Mouse (Mus musculus) intestine, embryonic 14.5 days (tissue): ENCODE results near the gene Cdk5rap1. TPM values are rescaled to one million over a fixed set of nuclear protein-coding genes. Genes with fewer than 3 reads are reported as not detected.

Experiments
- ATAC-seq: fragments of 200-750 bp; cut with Nextera tagmentation; replicated peaks from 2 replicates; pipeline ENCODE4 v1.8.0; 2017; ENCODE audit warnings: low read depth, moderate number of reproducible peaks, moderate TSS enrichment, moderate library complexity; ENCODE audit not compliant: low FRiP score, low TSS enrichment
- DNase-seq: peaks from one replicate; pipeline ENCODE4 v3.0.0-alpha.2; 2018; ENCODE audit warnings: low spot score
- H3K27ac ChIP-seq: fragments of 300-500 bp; sonication (generic); 2 replicates; pipeline ENCODE4 v1.5.1; 2014; ENCODE audit warnings: low read depth, mild to moderate bottlenecking, control low read depth
- H3K27me3 ChIP-seq: fragments of 300-500 bp; sonication (generic); replicated peaks from 2 replicates; pipeline ENCODE4 v1.6.1; 2014; ENCODE audit warnings: low read length, control low read depth; ENCODE audit not compliant: control insufficient read depth, insufficient read depth
- H3K36me3 ChIP-seq: fragments of 300-500 bp; sonication (generic); 2 replicates; pipeline ENCODE4 v1.6.1; 2014; ENCODE audit warnings: low read length, control low read depth; ENCODE audit not compliant: control insufficient read depth, insufficient read depth
- H3K4me1 ChIP-seq: fragments of 300-500 bp; sonication (generic); replicated peaks from 2 replicates; pipeline ENCODE4 v1.6.1; 2014; ENCODE audit warnings: low read length, control low read depth, mixed read lengths; ENCODE audit not compliant: control insufficient read depth, insufficient read depth
- H3K4me2 ChIP-seq: fragments of 300-500 bp; sonication (generic); 2 replicates; pipeline ENCODE4 v1.6.1; 2014; ENCODE audit warnings: low read length
- H3K4me3 ChIP-seq: fragments of 300-500 bp; sonication (generic); 2 replicates; pipeline ENCODE4 v1.5.1; 2014; ENCODE audit warnings: low read depth, low read length, control low read depth, mixed read lengths
- H3K9ac ChIP-seq: fragments of 300-500 bp; sonication (generic); 2 replicates; pipeline ENCODE4 v1.6.1; 2014; ENCODE audit warnings: mild to moderate bottlenecking, low read length
- H3K9me3 ChIP-seq: fragments of 300-500 bp; sonication (generic); 2 replicates; pipeline ENCODE4 v1.6.1; 2016; ENCODE audit warnings: low read length, control low read depth; ENCODE audit not compliant: control insufficient read depth
- WGBS: fragments of 180-500 bp; shearing (Covaris S2); extraction: QIAGEN DNeasy Blood & Tissue Kit; methylation state at CpG from one replicate; pipeline ENCODE4 v1.1.7; 2014; 5-methylcytosine and 5-hydroxymethylcytosine counted together
- polyA plus RNA-seq: library from polyadenylated mRNA; unstranded; fragments of >200 nt; fragmentation: Nextera tagmentation; extraction: Ambion mirVana; gene quantifications from 2 replicates; pipeline ENCODE4 v1.2.1, GENCODE M21; 2014

Cdk5rap1 gene
- polyA plus RNA-seq, 1 experiment from 2014 or later: 9.5 TPM

DNA sequence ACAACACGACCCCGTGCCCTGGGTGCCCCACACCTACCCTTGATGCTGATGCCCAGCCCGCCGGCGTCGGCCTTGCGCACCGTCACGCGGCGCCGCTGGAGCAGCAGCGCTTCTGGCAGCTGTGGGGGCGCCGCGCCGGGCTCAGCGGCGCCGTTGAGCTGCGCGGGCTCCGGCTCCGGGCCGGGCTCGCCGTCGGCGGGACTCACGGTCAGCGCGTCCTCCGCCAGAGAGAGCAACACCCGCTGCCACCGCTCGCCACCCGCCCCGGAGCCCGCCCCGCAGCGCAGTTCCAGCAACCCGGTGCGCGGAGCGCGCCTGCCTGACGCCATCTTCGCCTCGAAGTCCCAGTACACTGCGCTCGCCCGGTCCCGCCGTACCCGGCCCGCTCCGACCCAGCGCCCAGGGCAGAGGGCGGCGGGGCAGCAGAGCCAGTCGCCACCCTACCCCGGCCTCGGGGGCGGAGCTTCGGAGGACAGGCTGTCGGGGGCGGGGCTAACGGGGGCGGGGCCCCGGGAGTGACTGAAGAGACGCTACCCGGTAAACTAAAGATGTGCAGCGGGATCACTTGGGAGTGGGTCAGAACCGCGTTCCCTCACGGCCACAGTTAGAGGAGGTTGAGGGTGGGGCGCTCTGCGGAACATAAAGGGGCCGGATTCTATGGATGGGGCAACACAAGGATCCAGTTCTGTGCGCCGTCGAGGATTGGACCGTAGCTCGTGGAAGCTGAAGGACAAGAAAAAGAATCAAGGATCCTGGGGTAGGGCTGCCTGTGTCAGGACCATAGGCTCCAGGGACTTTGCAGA, 35.0 kb upstream of the Cdk5rap1 start, which contains the start of gene Snta1:
Snta1 (minus strand) TSS at position 457 of the 803 bp plus-strand sequence.
- H3K27ac ChIP-seq: no peak within 1 kb of the TSS
- peak within 1 kb of the TSS; percentile 59 for H3K9ac ChIP-seq
- H3K9me3 ChIP-seq: no peaks in the 10 kb centered on the region
- H3K4me3 ChIP-seq: peak within 1 kb of the TSS; percentile 69
- peaks cover 4% of the 10 kb centered on the region; the same call in 1 of the 2 replicates for H3K27me3 ChIP-seq
- ATAC-seq: peak; percentile 81
- DNase-seq: peak; percentile 88
- H3K36me3 ChIP-seq: no peaks in the 10 kb centered on the region
- H3K4me1 ChIP-seq: 0 out of 2 replicates have a peak, but pooled peaks cover 6% of the 10 kb centered on the region
- peak within 1 kb of the TSS; percentile 78 for H3K4me2 ChIP-seq
- WGBS: 2% methylated on average over 75 of the region's 84 CpGs

GRCm38 (mm10) chr2:154407063-154407642, 34.3 kb upstream of the Cdk5rap1 start:
- no peaks in the 10 kb centered on the region for H3K36me3 ChIP-seq
- peaks cover 4% of the 10 kb centered on the region; the same call in 1 of the 2 replicates for H3K27me3 ChIP-seq
- 31% methylated on average over 11 of the region's 11 CpGs for WGBS
- ATAC-seq: no peak
- no peak for DNase-seq
- peak overlapping the region; percentile 59 for H3K9ac ChIP-seq
- no peaks in the 10 kb centered on the region for H3K9me3 ChIP-seq
- H3K4me3 ChIP-seq: peak overlapping the region; percentile 69
- no peak overlapping the region for H3K27ac ChIP-seq
- H3K4me2 ChIP-seq: peak overlapping the region; percentile 78
- H3K4me1 ChIP-seq: 0 out of 2 replicates have a peak, but pooled peaks cover 9% of the 10 kb centered on the region

DNA sequence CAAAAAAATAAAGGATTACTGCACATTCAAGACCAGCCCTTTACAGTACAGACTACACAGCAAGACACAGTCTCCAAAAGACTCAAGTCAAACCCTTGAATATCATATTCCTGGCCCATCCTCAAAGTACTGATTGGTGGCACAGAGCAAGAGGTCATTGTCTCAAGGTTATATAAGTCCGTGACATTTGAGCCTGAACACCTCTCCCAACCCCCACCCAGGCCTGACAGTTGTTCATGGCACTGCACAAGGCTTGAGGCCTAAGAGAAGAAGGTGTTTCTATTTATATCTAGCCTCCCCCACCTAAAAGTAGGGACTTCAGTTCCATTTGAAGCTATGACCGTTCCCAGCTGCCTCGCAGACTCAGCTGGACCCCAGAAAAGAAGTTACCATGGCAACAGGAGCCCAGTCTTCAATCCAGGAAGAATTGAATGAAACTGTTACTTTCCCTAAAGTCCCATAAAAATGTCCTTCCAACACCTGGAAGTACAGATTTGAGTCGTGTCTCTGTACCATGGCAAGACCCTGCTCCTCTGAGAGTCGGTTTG, 32.7 kb upstream of the Cdk5rap1 start:
- H3K9ac ChIP-seq: no peak overlapping the region
- no peaks in the 10 kb centered on the region for H3K36me3 ChIP-seq
- WGBS: 62% methylated on average over 5 of the region's 5 CpGs
- no peak overlapping the region for H3K4me2 ChIP-seq
- H3K27me3 ChIP-seq: peaks cover 4% of the 10 kb centered on the region; the same call in 1 of the 2 replicates
- H3K9me3 ChIP-seq: no peaks in the 10 kb centered on the region
- no peak for ATAC-seq
- H3K4me3 ChIP-seq: no peak overlapping the region
- no peak for DNase-seq
- no peak overlapping the region for H3K27ac ChIP-seq
- H3K4me1 ChIP-seq: 0 out of 2 replicates have a peak, but pooled peaks cover 9% of the 10 kb centered on the region

DNA sequence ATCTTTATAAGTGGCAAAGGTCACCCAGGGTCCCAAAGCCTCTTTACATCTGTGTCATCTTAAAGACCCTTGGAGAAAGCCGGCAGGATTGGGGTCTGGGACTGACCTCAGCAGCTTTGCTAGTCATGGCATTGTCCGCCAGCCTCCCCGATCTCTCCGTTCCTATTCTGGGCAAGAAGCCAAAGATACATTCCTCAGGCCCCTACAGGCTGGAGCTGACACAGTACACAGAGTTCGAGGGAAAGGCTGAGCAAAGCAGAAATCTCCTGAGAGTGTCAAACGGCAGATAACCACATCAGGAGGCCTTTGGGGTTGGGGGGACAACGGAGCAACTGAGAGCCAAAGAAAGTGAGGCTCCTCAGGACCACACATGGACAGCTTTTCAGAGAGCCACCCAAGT, 30.0 kb upstream of the Cdk5rap1 start:
- no peak overlapping the region for H3K4me3 ChIP-seq
- no peaks in the 10 kb centered on the region for H3K9me3 ChIP-seq
- ATAC-seq: peak; percentile 74
- no peaks in the 10 kb centered on the region; the same call in 1 of the 2 replicates for H3K27me3 ChIP-seq
- no peak overlapping the region for H3K9ac ChIP-seq
- no peak overlapping the region for H3K27ac ChIP-seq
- WGBS: 15% methylated on average over 7 of the region's 7 CpGs
- no peak for DNase-seq
- no peak overlapping the region for H3K4me2 ChIP-seq
- H3K36me3 ChIP-seq: no peaks in the 10 kb centered on the region
- H3K4me1 ChIP-seq: 0 out of 2 replicates have a peak, but pooled peaks cover 9% of the 10 kb centered on the region

DNA sequence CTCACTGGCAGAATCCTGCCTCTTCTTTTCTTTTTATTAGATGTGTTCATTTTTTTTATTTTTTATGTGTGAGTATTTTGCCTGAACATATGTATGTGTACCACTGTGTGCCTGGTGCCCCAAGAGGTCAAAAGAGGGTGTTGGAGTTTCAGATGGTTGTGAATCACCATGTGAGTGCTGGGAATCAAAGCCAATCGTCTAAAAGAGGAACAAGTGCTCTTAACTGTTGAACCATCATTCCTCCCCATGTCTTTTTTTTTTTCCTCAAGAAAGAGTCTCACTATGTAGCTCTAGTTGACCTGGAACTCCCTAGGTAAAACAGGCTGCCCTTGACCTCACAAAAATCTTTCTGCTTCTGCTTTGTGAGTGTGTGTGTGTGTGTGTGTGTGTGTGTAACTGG, 29.2 kb upstream of the Cdk5rap1 start:
- H3K4me1 ChIP-seq: 0 out of 2 replicates have a peak, but pooled peaks cover 9% of the 10 kb centered on the region
- H3K27ac ChIP-seq: no peak overlapping the region
- WGBS: 57% methylated on average over 1 of the region's 1 CpGs
- H3K4me3 ChIP-seq: no peak overlapping the region
- no peaks in the 10 kb centered on the region; the same call in 1 of the 2 replicates for H3K27me3 ChIP-seq
- no peaks in the 10 kb centered on the region for H3K9me3 ChIP-seq
- ATAC-seq: no peak
- H3K9ac ChIP-seq: no peak overlapping the region
- no peak overlapping the region for H3K4me2 ChIP-seq
- H3K36me3 ChIP-seq: no peaks in the 10 kb centered on the region
- no peak for DNase-seq

DNA sequence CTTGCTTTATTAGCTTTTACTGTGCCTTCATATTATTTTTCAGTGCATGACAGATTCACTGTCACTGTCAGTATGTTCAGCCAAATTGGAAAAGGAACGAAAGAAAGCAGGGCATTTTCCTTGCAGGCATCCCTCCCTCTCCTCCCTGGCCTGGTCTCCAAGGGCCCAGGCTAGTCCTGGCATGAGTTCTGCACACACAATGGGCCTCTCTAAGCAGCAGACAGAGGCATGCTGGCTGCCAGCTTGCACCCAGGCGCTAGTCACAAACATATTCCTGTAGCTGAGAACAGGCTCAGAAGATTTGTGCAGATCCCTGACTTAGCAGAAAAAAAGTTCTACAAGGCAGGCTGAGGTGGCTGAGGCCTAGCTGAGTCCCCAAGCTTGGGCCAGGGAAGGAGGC, 26.5 kb upstream of the Cdk5rap1 start:
- Histone ChIP-seq H3K4me3 (no peak overlapping the region), H3K9me3 (no peaks in the 10 kb centered on the region), H3K4me1 (0 out of 2 replicates have a peak, but pooled peaks cover 9% of the 10 kb centered on the region), H3K27me3 (no peaks in the 10 kb centered on the region), H3K27ac (no peak overlapping the region), H3K36me3 (no peaks in the 10 kb centered on the region), H3K4me2 (no peak overlapping the region), H3K9ac (no peak overlapping the region)
- DNase-seq (no peak), ATAC-seq (no peak)
- 86% methylated on average over 2 of the region's 2 CpGs for WGBS

DNA sequence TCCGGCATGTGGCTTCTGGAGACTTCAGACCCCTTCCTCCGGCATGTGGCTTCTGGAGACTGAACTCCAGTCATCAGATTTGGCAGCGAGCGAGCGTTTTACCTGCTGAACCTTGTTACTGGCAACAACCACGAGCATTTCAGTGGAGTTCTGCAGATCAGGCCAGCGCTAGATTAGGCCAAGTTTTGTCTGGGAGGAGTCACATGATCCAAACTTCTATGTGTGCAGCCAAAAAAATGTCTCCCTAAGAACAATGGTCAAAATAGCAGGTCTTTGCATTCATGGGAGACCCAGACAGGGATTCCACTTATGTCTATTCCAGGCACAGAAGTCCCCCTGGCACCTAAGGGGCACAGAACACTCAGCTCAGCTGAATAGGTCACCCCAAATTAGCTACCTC, 25.5 kb upstream of the Cdk5rap1 start:
- H3K4me2 ChIP-seq: no peak overlapping the region
- H3K27ac ChIP-seq: no peak overlapping the region
- no peak overlapping the region for H3K4me3 ChIP-seq
- no peaks in the 10 kb centered on the region for H3K36me3 ChIP-seq
- H3K9me3 ChIP-seq: no peaks in the 10 kb centered on the region
- DNase-seq (no peak), ATAC-seq (no peak)
- 0 out of 2 replicates have a peak, but pooled peaks cover 7% of the 10 kb centered on the region for H3K4me1 ChIP-seq
- no peaks in the 10 kb centered on the region for H3K27me3 ChIP-seq
- no peak overlapping the region for H3K9ac ChIP-seq
- 73% methylated on average over 7 of the region's 7 CpGs for WGBS

- WGBS: 76% methylated on average over 2 of the region's 2 CpGs
- Histone ChIP-seq H3K9me3 (no peaks in the 10 kb centered on the region), H3K27me3 (no peaks in the 10 kb centered on the region), H3K4me2 (no peak overlapping the region), H3K9ac (no peak overlapping the region), H3K4me1 (no peaks in the 10 kb centered on the region), H3K27ac (no peak overlapping the region), H3K36me3 (no peaks in the 10 kb centered on the region), H3K4me3 (no peak overlapping the region)
- ATAC-seq (no peak), DNase-seq (no peak)
Observed at GRCm38 (mm10) chr2:154396529-154396928, 23.7 kb upstream of the Cdk5rap1 start.
